Mouse (Mus musculus): ENCODE data around the gene Gnl3l. TPM values are rescaled to one million over a fixed set of nuclear protein-coding genes. Genes with fewer than 3 reads are reported as not detected.
A peak's percentile ranks its signal among the peaks of the same experiment; 100 is the strongest.

Gene Gnl3l
- polyA plus RNA-seq, 1 experiment from 2014 or later: 27.0 TPM

DNA sequence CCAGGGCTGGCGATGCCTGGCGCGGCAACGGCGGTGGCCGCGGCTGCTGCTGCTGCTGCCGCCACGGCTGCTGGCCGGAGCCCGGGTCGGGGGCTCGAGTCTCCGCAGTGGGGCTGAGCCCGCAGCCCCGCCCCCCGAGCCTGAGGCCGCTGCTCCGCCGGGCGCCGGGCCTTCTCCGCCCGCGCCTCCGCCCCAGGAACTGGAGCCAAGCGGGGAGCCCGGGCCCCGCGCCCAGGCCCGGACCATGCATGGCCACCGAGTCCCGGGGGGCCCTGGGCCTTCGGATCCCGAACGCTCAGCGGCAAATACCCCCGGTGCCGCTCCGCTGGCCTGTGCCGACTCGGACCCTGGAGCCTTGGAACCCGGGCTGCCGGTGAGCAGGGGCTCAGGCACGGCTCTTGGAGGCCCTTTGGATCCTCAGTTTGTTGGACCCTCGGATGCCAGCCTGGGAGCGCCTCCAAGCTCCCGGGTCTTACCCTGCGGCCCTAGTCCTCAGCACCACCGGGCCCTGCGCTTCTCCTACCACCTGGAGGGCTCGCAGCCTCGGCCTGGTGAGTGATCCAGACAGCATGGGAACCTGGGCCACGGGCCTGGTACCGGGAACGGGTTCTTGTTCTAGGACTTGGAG, 30.4 kb upstream of the Gnl3l start:
- no peaks in the 10 kb centered on the region for H3K4me1 ChIP-seq (ENCODE audit: control insufficient read depth, insufficient read depth, low read length)
- peak overlapping the region; percentile 83 for H3K27ac ChIP-seq (ENCODE audit: low read depth, low read length)
- no peaks in the 10 kb centered on the region; the same call in 1 of the 2 replicates for H3K27me3 ChIP-seq (ENCODE audit: control insufficient read depth, insufficient read depth, low read length)
- no peaks in the 10 kb centered on the region for H3K36me3 ChIP-seq (ENCODE audit: control insufficient read depth, insufficient read depth, low read length)
- peak; percentile 31 for ATAC-seq (replicated peaks; ENCODE audit: insufficient number of reproducible peaks, low FRiP score, low TSS enrichment)
- H3K4me3 ChIP-seq (ENCODE audit: low read depth, low read length): peak overlapping the region; percentile 67
- WGBS (ENCODE audit: insufficient replicate concordance): 19% methylated on average over 56 of the region's 56 CpGs
- H3K4me2 ChIP-seq: peak overlapping the region; percentile 64
- peak overlapping the region; percentile 82 for H3K9ac ChIP-seq (ENCODE audit: low read depth, low read length)
- H3K9me3 ChIP-seq (replicated peaks; ENCODE audit: control insufficient read depth, low read length): no peaks in the 10 kb centered on the region; the same call in 1 of the 2 replicates

DNA sequence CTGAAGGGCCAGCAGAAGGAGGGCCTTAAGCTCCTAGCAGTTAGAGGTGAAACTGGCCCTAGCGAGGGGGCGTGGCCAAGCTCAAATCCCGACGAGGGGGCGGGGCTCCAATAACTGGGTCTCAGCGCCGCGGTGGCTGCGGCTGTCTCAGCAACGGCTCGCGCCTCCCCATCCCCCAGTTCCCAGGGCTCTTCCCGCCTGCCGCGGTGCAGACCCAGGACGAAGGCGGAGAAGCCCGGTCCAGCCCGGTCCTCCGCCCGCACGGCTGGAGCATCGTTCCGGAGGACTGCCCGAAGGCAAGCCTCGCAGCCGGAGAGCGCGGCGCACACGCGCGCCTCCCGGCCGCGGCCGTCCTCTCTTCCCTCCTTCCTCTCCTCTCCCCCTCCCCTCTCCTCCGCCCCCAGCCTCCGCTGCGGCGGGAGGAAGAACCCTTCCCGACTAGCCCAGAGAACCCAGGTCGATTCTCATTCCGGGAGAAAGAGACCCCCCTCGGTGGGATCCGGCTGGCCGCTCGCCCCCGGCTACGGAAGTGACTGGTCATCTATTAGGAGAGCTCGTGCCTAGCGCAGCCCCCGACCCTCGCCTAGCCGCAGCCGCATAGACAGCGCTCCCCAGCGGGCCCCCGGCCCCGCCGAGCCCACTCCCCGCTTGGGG, 29.8 kb upstream of the Gnl3l start:
- peak overlapping the region; percentile 67 for H3K4me3 ChIP-seq (ENCODE audit: low read depth, low read length)
- H3K27ac ChIP-seq (ENCODE audit: low read depth, low read length): peak overlapping the region; percentile 83
- peak overlapping the region; percentile 64 for H3K4me2 ChIP-seq
- H3K36me3 ChIP-seq (ENCODE audit: control insufficient read depth, insufficient read depth, low read length): no peaks in the 10 kb centered on the region
- 22% methylated on average over 46 of the region's 62 CpGs for WGBS (ENCODE audit: insufficient replicate concordance)
- H3K9ac ChIP-seq (ENCODE audit: low read depth, low read length): peak overlapping the region; percentile 82
- H3K27me3 ChIP-seq (ENCODE audit: control insufficient read depth, insufficient read depth, low read length): no peaks in the 10 kb centered on the region; the same call in 1 of the 2 replicates
- no peaks in the 10 kb centered on the region; the same call in 1 of the 2 replicates for H3K9me3 ChIP-seq (replicated peaks; ENCODE audit: control insufficient read depth, low read length)
- peak; percentile 82 for ATAC-seq (replicated peaks; ENCODE audit: insufficient number of reproducible peaks, low FRiP score, low TSS enrichment)
- H3K4me1 ChIP-seq (ENCODE audit: control insufficient read depth, insufficient read depth, low read length): no peaks in the 10 kb centered on the region

DNA sequence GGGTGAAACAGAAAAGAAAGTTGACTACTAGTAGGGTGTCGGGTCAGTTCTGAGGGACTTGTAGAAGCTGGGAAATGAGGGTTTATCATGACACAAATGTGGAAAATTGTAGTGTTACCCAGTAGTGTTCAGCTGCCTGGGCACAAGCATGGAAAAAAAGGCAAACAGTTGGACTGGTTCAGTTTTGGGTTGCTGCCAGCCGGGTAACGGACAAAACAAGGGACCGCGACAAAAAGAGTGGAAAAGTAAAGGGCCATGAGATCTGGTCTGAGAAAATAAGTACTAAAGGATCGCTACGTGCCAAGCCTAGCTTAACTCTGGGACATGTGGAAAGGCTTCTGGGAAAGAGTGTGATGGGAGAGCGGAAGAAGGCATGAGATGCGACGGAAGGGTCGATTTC, 29.2 kb upstream of the Gnl3l start:
- ATAC-seq (replicated peaks; ENCODE audit: insufficient number of reproducible peaks, low FRiP score, low TSS enrichment): no peak
- Histone ChIP-seq H3K9me3 (replicated peaks; ENCODE audit: control insufficient read depth, low read length) (no peaks in the 10 kb centered on the region; the same call in 1 of the 2 replicates), H3K36me3 (ENCODE audit: control insufficient read depth, insufficient read depth, low read length) (no peaks in the 10 kb centered on the region), H3K4me3 (ENCODE audit: low read depth, low read length) (peak overlapping the region; percentile 67), H3K27ac (ENCODE audit: low read depth, low read length) (no peak overlapping the region), H3K9ac (ENCODE audit: low read depth, low read length) (no peak overlapping the region), H3K4me2 (peak overlapping the region; percentile 64), H3K27me3 (ENCODE audit: control insufficient read depth, insufficient read depth, low read length) (no peaks in the 10 kb centered on the region; the same call in 1 of the 2 replicates), H3K4me1 (ENCODE audit: control insufficient read depth, insufficient read depth, low read length) (no peaks in the 10 kb centered on the region)
- WGBS (ENCODE audit: insufficient replicate concordance): 53% methylated on average over 11 of the region's 11 CpGs

DNA sequence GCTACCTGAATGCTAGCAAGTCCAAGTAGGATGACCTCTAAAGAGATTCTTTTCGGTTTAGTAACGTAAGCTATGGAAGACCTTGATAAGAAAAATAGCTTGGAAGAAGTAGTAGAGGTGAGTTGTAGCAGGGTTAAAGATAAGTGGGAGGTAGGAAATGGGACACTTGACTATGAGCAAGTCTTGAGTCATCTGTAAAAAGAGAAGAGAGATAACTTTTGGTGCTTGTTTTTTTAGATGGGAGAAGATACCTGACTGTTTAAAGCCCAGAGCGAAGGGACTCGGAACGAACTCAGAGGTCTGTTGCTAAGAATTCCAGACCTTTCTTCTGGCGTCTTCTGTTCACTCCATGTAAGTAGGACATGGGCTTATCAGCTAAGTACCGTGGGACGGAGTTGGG, 28.7 kb upstream of the Gnl3l start, which contains the start of gene Fgd1:
TSS of gene Fgd1 (plus strand) at position 301 of the 400 bp plus-strand sequence.
- H3K9me3 ChIP-seq (replicated peaks; ENCODE audit: control insufficient read depth, low read length): no peaks in the 10 kb centered on the region; the same call in 1 of the 2 replicates
- peak within 1 kb of the TSS; percentile 82 for H3K9ac ChIP-seq (ENCODE audit: low read depth, low read length)
- no peaks in the 10 kb centered on the region for H3K4me1 ChIP-seq (ENCODE audit: control insufficient read depth, insufficient read depth, low read length)
- H3K36me3 ChIP-seq (ENCODE audit: control insufficient read depth, insufficient read depth, low read length): no peaks in the 10 kb centered on the region
- ATAC-seq (replicated peaks; ENCODE audit: insufficient number of reproducible peaks, low FRiP score, low TSS enrichment): no peak
- peak within 1 kb of the TSS; percentile 64 for H3K4me2 ChIP-seq
- peak within 1 kb of the TSS; percentile 83 for H3K27ac ChIP-seq (ENCODE audit: low read depth, low read length)
- peak within 1 kb of the TSS; percentile 67 for H3K4me3 ChIP-seq (ENCODE audit: low read depth, low read length)
- WGBS (ENCODE audit: insufficient replicate concordance): 79% methylated on average over 8 of the region's 8 CpGs
- no peaks in the 10 kb centered on the region; the same call in 1 of the 2 replicates for H3K27me3 ChIP-seq (ENCODE audit: control insufficient read depth, insufficient read depth, low read length)

DNA sequence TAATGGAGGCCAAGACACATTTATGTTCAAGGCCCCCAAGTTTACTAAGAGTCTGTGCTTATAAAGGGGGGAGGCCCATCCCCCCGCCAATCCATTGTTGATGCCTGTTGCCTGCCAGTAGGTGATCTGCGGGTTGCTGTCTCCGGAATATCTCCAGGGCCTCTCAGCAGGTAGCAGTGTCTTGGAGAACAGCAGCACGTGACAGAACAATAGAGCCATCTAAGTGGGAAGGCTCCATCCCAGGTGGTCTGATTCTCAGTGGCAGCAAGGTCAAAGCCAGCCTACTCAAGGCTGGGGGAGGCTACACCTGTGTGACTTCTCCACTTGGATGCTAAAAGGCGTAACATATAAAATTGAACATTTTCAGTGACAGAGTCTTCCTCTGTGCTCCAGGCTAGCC, 24.1 kb upstream of the Gnl3l start:
- Histone ChIP-seq H3K4me1 (ENCODE audit: control insufficient read depth, insufficient read depth, low read length) (no peaks in the 10 kb centered on the region; the same call in 1 of the 2 replicates), H3K4me2 (no peak overlapping the region), H3K4me3 (ENCODE audit: low read depth, low read length) (no peak overlapping the region), H3K9me3 (replicated peaks; ENCODE audit: control insufficient read depth, low read length) (no peaks in the 10 kb centered on the region), H3K9ac (ENCODE audit: low read depth, low read length) (no peak overlapping the region), H3K27me3 (ENCODE audit: control insufficient read depth, insufficient read depth, low read length) (no peaks in the 10 kb centered on the region), H3K36me3 (ENCODE audit: control insufficient read depth, insufficient read depth, low read length) (no peaks in the 10 kb centered on the region), H3K27ac (ENCODE audit: low read depth, low read length) (no peak overlapping the region)
- 55% methylated on average over 5 of the region's 5 CpGs for WGBS (ENCODE audit: insufficient replicate concordance)
- ATAC-seq (replicated peaks; ENCODE audit: insufficient number of reproducible peaks, low FRiP score, low TSS enrichment): no peak

DNA sequence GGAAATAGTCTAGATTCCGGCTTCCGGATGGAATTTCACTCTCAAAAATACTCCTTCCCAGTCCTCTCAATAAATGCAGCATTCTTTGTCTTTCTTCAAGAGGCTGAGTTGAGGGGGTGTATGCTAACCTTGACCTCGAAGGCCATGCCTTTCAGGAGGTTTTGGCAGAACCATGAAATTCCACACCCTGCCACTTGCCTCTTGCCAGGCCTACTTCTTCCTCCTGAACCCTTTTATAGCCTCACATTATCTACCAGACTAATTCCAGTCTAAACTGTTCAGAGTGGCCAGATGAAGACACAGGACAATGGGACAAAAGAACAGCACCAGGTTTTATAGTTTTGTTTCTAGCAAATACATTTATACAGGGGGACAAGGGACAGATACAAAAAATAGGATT, 14.3 kb upstream of the Gnl3l start:
- Histone ChIP-seq H3K27me3 (ENCODE audit: control insufficient read depth, insufficient read depth, low read length) (no peaks in the 10 kb centered on the region), H3K9me3 (replicated peaks; ENCODE audit: control insufficient read depth, low read length) (no peaks in the 10 kb centered on the region), H3K36me3 (ENCODE audit: control insufficient read depth, insufficient read depth, low read length) (no peaks in the 10 kb centered on the region), H3K4me1 (ENCODE audit: control insufficient read depth, insufficient read depth, low read length) (no peaks in the 10 kb centered on the region; the same call in 1 of the 2 replicates), H3K9ac (ENCODE audit: low read depth, low read length) (no peak overlapping the region), H3K4me2 (no peak overlapping the region), H3K27ac (ENCODE audit: low read depth, low read length) (0 out of 2 replicates have a peak overlapping the region, but pooled peaks have one; percentile 41), H3K4me3 (ENCODE audit: low read depth, low read length) (no peak overlapping the region)
- no peak for ATAC-seq (replicated peaks; ENCODE audit: insufficient number of reproducible peaks, low FRiP score, low TSS enrichment)
- WGBS (ENCODE audit: insufficient replicate concordance): 69% methylated on average over 3 of the region's 3 CpGs

DNA sequence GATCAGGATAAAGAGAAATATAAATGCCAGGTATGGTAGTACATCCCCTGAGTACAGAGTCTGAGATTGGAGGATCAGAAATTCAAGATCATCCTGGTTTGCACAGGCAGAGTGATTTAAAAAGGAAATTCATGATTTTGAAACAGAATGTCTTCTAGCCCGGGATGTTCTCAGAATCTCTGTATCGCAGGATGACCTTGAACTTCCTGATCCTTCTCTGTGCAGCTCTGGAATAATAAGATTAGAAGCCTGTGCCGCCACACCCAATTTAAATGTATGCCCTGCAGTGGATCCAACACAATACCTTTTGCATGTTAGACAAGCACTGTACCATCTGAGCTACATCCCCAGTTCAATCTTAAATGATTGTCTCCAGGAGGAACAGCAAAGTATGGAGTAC, 1.7 kb upstream of the Gnl3l start:
- peaks cover 2% of the 10 kb centered on the region; the same call in 1 of the 2 replicates for H3K4me1 ChIP-seq (ENCODE audit: control insufficient read depth, insufficient read depth, low read length)
- H3K9me3 ChIP-seq (replicated peaks; ENCODE audit: control insufficient read depth, low read length): no peaks in the 10 kb centered on the region
- no peak overlapping the region for H3K9ac ChIP-seq (ENCODE audit: low read depth, low read length)
- no peaks in the 10 kb centered on the region for H3K27me3 ChIP-seq (ENCODE audit: control insufficient read depth, insufficient read depth, low read length)
- H3K36me3 ChIP-seq (ENCODE audit: control insufficient read depth, insufficient read depth, low read length): no peaks in the 10 kb centered on the region
- H3K4me3 ChIP-seq (ENCODE audit: low read depth, low read length): no peak overlapping the region
- H3K4me2 ChIP-seq: peak overlapping the region; percentile 62
- ATAC-seq (replicated peaks; ENCODE audit: insufficient number of reproducible peaks, low FRiP score, low TSS enrichment): no peak
- no peak overlapping the region for H3K27ac ChIP-seq (ENCODE audit: low read depth, low read length)
- 64% methylated on average over 3 of the region's 3 CpGs for WGBS (ENCODE audit: insufficient replicate concordance)

DNA sequence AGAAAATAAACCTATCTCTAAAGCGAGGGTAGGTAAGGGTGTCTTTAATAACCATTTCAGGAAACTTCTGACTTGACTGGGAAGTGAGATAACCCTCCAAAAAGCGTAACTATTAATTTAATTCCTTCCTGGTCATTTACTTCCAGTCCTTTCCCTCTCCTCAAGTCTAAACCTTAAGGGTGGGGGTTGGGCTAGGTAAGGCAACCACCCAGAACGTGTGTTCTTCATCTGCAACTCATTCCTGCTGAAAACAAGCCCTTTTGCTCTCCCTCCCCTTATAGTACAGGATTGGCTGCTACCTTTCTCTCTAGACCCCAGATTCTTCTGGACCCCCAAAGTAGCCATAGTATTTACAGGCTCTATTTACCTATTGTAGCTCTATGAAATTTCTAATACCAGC, 775 bp upstream of the Gnl3l start:
- peak overlapping the region; percentile 62 for H3K4me2 ChIP-seq
- peak overlapping the region; percentile 62 for H3K27ac ChIP-seq (ENCODE audit: low read depth, low read length)
- ATAC-seq (replicated peaks; ENCODE audit: insufficient number of reproducible peaks, low FRiP score, low TSS enrichment): no peak
- H3K9me3 ChIP-seq (replicated peaks; ENCODE audit: control insufficient read depth, low read length): no peaks in the 10 kb centered on the region
- peak overlapping the region; percentile 61; the same call in 1 of the 2 replicates for H3K9ac ChIP-seq (ENCODE audit: low read depth, low read length)
- peak overlapping the region; percentile 48 for H3K4me3 ChIP-seq (ENCODE audit: low read depth, low read length)
- peaks cover 2% of the 10 kb centered on the region; the same call in 1 of the 2 replicates for H3K4me1 ChIP-seq (ENCODE audit: control insufficient read depth, insufficient read depth, low read length)
- H3K36me3 ChIP-seq (ENCODE audit: control insufficient read depth, insufficient read depth, low read length): no peaks in the 10 kb centered on the region
- no peaks in the 10 kb centered on the region for H3K27me3 ChIP-seq (ENCODE audit: control insufficient read depth, insufficient read depth, low read length)
- WGBS (ENCODE audit: insufficient replicate concordance): 10% methylated on average over 3 of the region's 3 CpGs

Measured in heart, embryonic 11.5 days (tissue).